Mouse (Mus musculus) urinary bladder, postnatal 36 days (tissue): ENCODE measurements around the gene Cacnb2.

ENCODE experiments used
- DNase-seq, 2 experiments: peaks; one replicate each; pipeline ENCODE4 v3.0.0; 2022; ENCODE audit warnings: low spot score in 2 of 2, mixed read lengths in 1 of 2

Cacnb2 gene

GRCm38 (mm10) chr2:14984029-14984428 is 381.1 kb downstream of the Cacnb2 start:
- no peak for DNase-seq

- DNase-seq: no peak
Observed at GRCm38 (mm10) chr2:14988451-14988850, 385.6 kb downstream of the Cacnb2 start.

- no peak for DNase-seq
Observed at GRCm38 (mm10) chr2:14989350-14989749, 386.5 kb downstream of the Cacnb2 start.

GRCm38 (mm10) chr2:14992531-14992930 is 389.6 kb downstream of the Cacnb2 start:
- DNase-seq: no peak

GRCm38 (mm10) chr2:14996036-14996435 is 393.1 kb downstream of the Cacnb2 start:
- DNase-seq: no peak

GRCm38 (mm10) chr2:14997836-14998235 is 394.9 kb downstream of the Cacnb2 start:
- DNase-seq: no peak

- no peak for DNase-seq
Observed at GRCm38 (mm10) chr2:15007531-15007930, 404.6 kb downstream of the Cacnb2 start.

- DNase-seq: no peak
Observed at GRCm38 (mm10) chr2:15008072-15008471, 405.2 kb downstream of the Cacnb2 start.

- peak; percentile 6 to 9 for DNase-seq
Observed at GRCm38 (mm10) chr2:15026817-15027216, 423.9 kb downstream of the Cacnb2 start.

GRCm38 (mm10) chr2:15027816-15028215 is 424.9 kb downstream of the Cacnb2 start:
- DNase-seq: no peak
